Mouse (Mus musculus) c-Kit-negative CD71-positive TER-119-positive erythroid progenitor cells, embryonic 14.5 days (primary cell): ENCODE measurements around the gene Ogdh.

Experiments used
- DNase-seq: peaks from one replicate; pipeline ENCODE4 v3.0.0-alpha.2; 2013; ENCODE audit warnings: low read depth, low spot score

Ogdh gene

GRCm38 (mm10) chr11:6405591-6406081, 114.2 kb downstream of the Ogdh start:
- no peak for DNase-seq
